ENCODE assay signal across 14 mouse cellular contexts in genomic region chr11:32402712-32403111, GRCm38 (mm10). TPM values are rescaled to one million over a fixed set of nuclear protein-coding genes. Genes with fewer than 3 reads are reported as not detected.
A peak's percentile ranks its signal among the peaks of the same experiment; 100 is the strongest.
DNase-seq lines count a peak whose midpoint lies in the region; ATAC-seq and TF ChIP-seq lines count a peak whose summit lies in the region.
"Had no signal": no experiment of that assay in that cellular context is flagged by ENCODE, and none has a peak within 500 bp of the region (broad histone marks: within the 10 kb centered on the region; RNA-seq: fewer than 3 reads in every experiment).

No protein-coding gene starts in this region.

- H3K4me3 ChIP-seq in lung, adult 2 months (replicated peaks; ENCODE audit: extremely low read depth, low read depth, low read length): no peak overlapping the region
- H3K4me3 ChIP-seq in midbrain, embryonic 14.5 days (replicated peaks; ENCODE audit: low read depth, low read length): no peak overlapping the region
- H3K4me3 ChIP-seq in hindbrain, embryonic 12.5 days: no peak overlapping the region
- H3K4me3 ChIP-seq: myocyte had no signal

- no peaks in the 10 kb centered on the region for H3K27me3 ChIP-seq in midbrain, embryonic 14.5 days (ENCODE audit: control insufficient read depth, insufficient read depth, low read length)
- no peaks in the 10 kb centered on the region for H3K27me3 ChIP-seq in hindbrain, embryonic 12.5 days

- H3K9me3 ChIP-seq in midbrain, embryonic 14.5 days (ENCODE audit: control insufficient read depth, low read length): no peaks in the 10 kb centered on the region
- no peaks in the 10 kb centered on the region for H3K9me3 ChIP-seq in hindbrain, embryonic 12.5 days (replicated peaks)

- WGBS in lung, adult 2 months: 44% methylated on average over 7 of the region's 7 CpGs
- WGBS in midbrain, embryonic 14.5 days: 83% methylated on average over 7 of the region's 7 CpGs
- 76% methylated on average over 7 of the region's 7 CpGs for whole genome bisulfite sequencing in hindbrain, embryonic 12.5 days

- no peak for TF ChIP-seq CTCF in lung, adult 2 months (IDR thresholded peaks at IDR 0.05; ENCODE audit: insufficient read depth, low read length)

- ATAC-seq in midbrain, embryonic 14.5 days (ENCODE audit: low FRiP score, low TSS enrichment): no peak
- ATAC-seq in hindbrain, embryonic 12.5 days (ENCODE audit: low FRiP score): no peak
- ATAC-seq: activated CD4-positive, CD25-positive, alpha-beta regulatory T cell, adult 4 months; intestine, postnatal 0 days had no signal

- H3K4me2 ChIP-seq in midbrain, embryonic 14.5 days (ENCODE audit: low read length): no peak overlapping the region
- H3K4me2 ChIP-seq in hindbrain, embryonic 12.5 days (replicated peaks): no peak overlapping the region

- H3K27ac ChIP-seq in midbrain, embryonic 14.5 days (replicated peaks; ENCODE audit: low read depth, low read length): no peak overlapping the region
- H3K27ac ChIP-seq in hindbrain, embryonic 12.5 days: no peak overlapping the region

- peak; percentile 41 to 71 for DNase-seq in lung, postnatal 4 days
- DNase-seq in lung, adult 2 months: no peak
- peak; percentile 87 to 90 for DNase-seq in frontal cortex, adult 2 months (ENCODE audit: extremely low spot score in 1 of 2, low spot score in 1 of 2)
- peak; percentile 14 to 23 for DNase-seq in layer of hippocampus, postnatal 25 days (ENCODE audit: extremely low spot score in 1 of 2, low spot score in 1 of 2)
- DNase-seq in right cerebral cortex, postnatal 25 days: peak; percentile 86
- DNase-seq in urinary bladder, postnatal 4 days (ENCODE audit: low spot score in 2 of 2): no peak
- no peak for DNase-seq in midbrain, embryonic 14.5 days
- DNase-seq: cerebellum, adult 11 months; gastrocnemius, postnatal 14 days; thymus, adult 2 months had no signal

- no peak overlapping the region for H3K9ac ChIP-seq in midbrain, embryonic 14.5 days (replicated peaks; ENCODE audit: low read length)
- H3K9ac ChIP-seq in hindbrain, embryonic 12.5 days: no peak overlapping the region

- no peak for TF ChIP-seq POLR2A in lung, adult 2 months (IDR thresholded peaks at IDR 0.05; ENCODE audit: borderline replicate concordance, extremely low read depth, low read depth, low read length)

- peaks cover 3% of the 10 kb centered on the region; the same call in 1 of the 2 replicates for H3K4me1 ChIP-seq in lung, adult 2 months (ENCODE audit: control insufficient read depth, insufficient read depth, low read length)
- H3K4me1 ChIP-seq in midbrain, embryonic 14.5 days (ENCODE audit: control insufficient read depth, insufficient read depth, low read length): 0 out of 2 replicates have a peak, but pooled peaks cover 4% of the 10 kb centered on the region
- H3K4me1 ChIP-seq in hindbrain, embryonic 12.5 days: peaks cover 8% of the 10 kb centered on the region

- peaks cover 63% of the 10 kb centered on the region for H3K36me3 ChIP-seq in midbrain, embryonic 14.5 days (ENCODE audit: control insufficient read depth, insufficient read depth, low read length)
- H3K36me3 ChIP-seq in hindbrain, embryonic 12.5 days: peaks cover 35% of the 10 kb centered on the region

RNA-seq across cellular contexts. Expression of gene Ubtd2, which starts 52.5 kb away (rescaled TPM):
- polyA plus RNA-seq in lung, adult 2 months (2012; rRNA removed): 8.8 and 11.8 TPM in 2 replicates
- polyA plus RNA-seq in frontal cortex, adult 2 months (2012; rRNA removed): 24.0 and 25.4 TPM in 2 replicates
- 10 to 100 TPM; 38.2 to 41.4 TPM for total RNA-seq in layer of hippocampus, postnatal 25 days (2021)
- polyA plus RNA-seq in midbrain, embryonic 14.5 days (2014; fragmentation: Nextera tagmentation; extraction: Ambion mirVana): 57.0 and 63.8 TPM in 2 replicates
- polyA plus RNA-seq in hindbrain, embryonic 12.5 days (2016; fragmentation: Nextera tagmentation; extraction: Ambion mirVana): 64.4 and 71.9 TPM in 2 replicates

RNA-seq across cellular contexts. Expression of gene Sh3pxd2b, which starts 55.1 kb away (rescaled TPM):
- polyA plus RNA-seq in lung, adult 2 months (2012; rRNA removed): 8.1 and 10.7 TPM in 2 replicates
- polyA plus RNA-seq in frontal cortex, adult 2 months (2012; rRNA removed): 11.8 and 12.5 TPM in 2 replicates
- total RNA-seq in layer of hippocampus, postnatal 25 days (2021): 10 to 100 TPM in 1 of 2 experiments, 1 to 10 TPM in 1; 9.8 to 10.9 TPM
- 22.7 and 25.4 TPM in 2 replicates for polyA plus RNA-seq in midbrain, embryonic 14.5 days (2014; fragmentation: Nextera tagmentation; extraction: Ambion mirVana)
- polyA plus RNA-seq in hindbrain, embryonic 12.5 days (2016; fragmentation: Nextera tagmentation; extraction: Ambion mirVana): 29.5 and 31.7 TPM in 2 replicates

Comparison
In these comparisons a context has a peak if more than half of its experiments do, and no peak if none do; other contexts are left out.
1. DNase-seq: peak in lung, postnatal 4 days (2 of 2), frontal cortex, adult 2 months (2 of 2), layer of hippocampus, postnatal 25 days (2 of 2) and right cerebral cortex, postnatal 25 days (single experiment); none in lung, adult 2 months (single experiment), urinary bladder, postnatal 4 days (0 of 2) and midbrain, embryonic 14.5 days (single experiment).